Mouse (Mus musculus): ENCODE data around the gene Suv39h1. TPM values are rescaled to one million over a fixed set of nuclear protein-coding genes. Genes with fewer than 3 reads are reported as not detected.
"Not testable (repeated sequence)": the region's sequence is repeated elsewhere in the genome, so short reads cannot be mapped to it uniquely, and the experiment has no call there.

The Suv39h1 gene
- polyA plus RNA-seq, 2 experiments, result 28.4 to 31.3 TPM

GRCm38 (mm10) chrX:8102213-8102668 lies 27.7 kb upstream of the Suv39h1 start:
- Histone ChIP-seq H3K27me3 (ENCODE audit: control insufficient read depth, insufficient read depth, low read length) (no peaks in the 10 kb centered on the region), H3K4me3 (ENCODE audit: insufficient read depth in 1 of 2, low read depth in 2 of 2, low read length in 2 of 2) (no peak overlapping the region), H3K4me1 (replicated peaks; ENCODE audit: control insufficient read depth in 2 of 2, insufficient read depth in 2 of 2, low read length in 1 of 2) (peaks cover 0 to 27% of the 10 kb centered on the region in 2 experiments; a peak in 3 of 4 replicates), H3K27ac (peak overlapping the region; percentile 65), H3K36me3 (replicated peaks; ENCODE audit: control insufficient read depth, insufficient read depth, low read depth) (no peaks in the 10 kb centered on the region), H3K4me2 (ENCODE audit: low read depth) (peak overlapping the region; percentile 51), H3K9ac (replicated peaks) (no peak overlapping the region; the same call in 1 of the 2 replicates), H3K9me3 (ENCODE audit: control insufficient read depth, low read length) (no peaks in the 10 kb centered on the region)
- ATAC-seq (ENCODE audit: insufficient read depth), result peak; percentile 90
- 20% methylated on average over 7 of the region's 7 CpGs for WGBS (ENCODE audit: insufficient replicate concordance)
- peak; percentile 67 to 79 (median 74) for DNase-seq (ENCODE audit: low read depth in 3 of 3, low spot score in 3 of 3)
- TF ChIP-seq EP300 (IDR thresholded peaks at IDR 0.05; ENCODE audit: low read depth) (peak; percentile 89), CTCF (IDR thresholded peaks at IDR 0.05; ENCODE audit: low read depth) (no peak)

- Histone ChIP-seq H3K36me3 (replicated peaks; ENCODE audit: control insufficient read depth, insufficient read depth, low read depth) (no peaks in the 10 kb centered on the region), H3K4me2 (ENCODE audit: low read depth) (no peak overlapping the region), H3K9me3 (ENCODE audit: control insufficient read depth, low read length) (no peaks in the 10 kb centered on the region), H3K4me3 (ENCODE audit: insufficient read depth in 1 of 2, low read depth in 2 of 2, low read length in 2 of 2) (no peak overlapping the region), H3K9ac (replicated peaks) (no peak overlapping the region), H3K4me1 (replicated peaks; ENCODE audit: control insufficient read depth in 2 of 2, insufficient read depth in 2 of 2, low read length in 1 of 2) (peaks cover 0 to 28% of the 10 kb centered on the region in 2 experiments; a peak in 3 of 4 replicates), H3K27ac (no peak overlapping the region), H3K27me3 (ENCODE audit: control insufficient read depth, insufficient read depth, low read length) (no peaks in the 10 kb centered on the region)
- 36% methylated on average over 3 of the region's 3 CpGs for WGBS (ENCODE audit: insufficient replicate concordance)
- no peak for DNase-seq (ENCODE audit: low read depth in 3 of 3, low spot score in 3 of 3)
- TF ChIP-seq CTCF (IDR thresholded peaks at IDR 0.05; ENCODE audit: low read depth) (peak; percentile 39), EP300 (IDR thresholded peaks at IDR 0.05; ENCODE audit: low read depth) (no peak)
- ATAC-seq (ENCODE audit: insufficient read depth), result no peak
Measured at GRCm38 (mm10) chrX:8101017-8101416, 26.5 kb upstream of the Suv39h1 start.

GRCm38 (mm10) chrX:8099435-8099834 lies 24.9 kb upstream of the Suv39h1 start:
- Histone ChIP-seq H3K4me2 (ENCODE audit: low read depth) (no peak overlapping the region), H3K9me3 (ENCODE audit: control insufficient read depth, low read length) (no peaks in the 10 kb centered on the region), H3K4me3 (ENCODE audit: insufficient read depth in 1 of 2, low read depth in 2 of 2, low read length in 2 of 2) (no peak overlapping the region), H3K27ac (no peak overlapping the region), H3K27me3 (ENCODE audit: control insufficient read depth, insufficient read depth, low read length) (no peaks in the 10 kb centered on the region), H3K4me1 (replicated peaks; ENCODE audit: control insufficient read depth in 2 of 2, insufficient read depth in 2 of 2, low read length in 1 of 2) (peaks cover 0 to 29% of the 10 kb centered on the region in 2 experiments; a peak in 3 of 4 replicates), H3K36me3 (replicated peaks; ENCODE audit: control insufficient read depth, insufficient read depth, low read depth) (no peaks in the 10 kb centered on the region), H3K9ac (replicated peaks) (no peak overlapping the region)
- no peak for DNase-seq (ENCODE audit: low read depth in 3 of 3, low spot score in 3 of 3)
- WGBS (ENCODE audit: insufficient replicate concordance), result 21% methylated on average over 4 of the region's 4 CpGs
- TF ChIP-seq EP300 (IDR thresholded peaks at IDR 0.05; ENCODE audit: low read depth), result no peak
- TF ChIP-seq CTCF (IDR thresholded peaks at IDR 0.05; ENCODE audit: low read depth), result no peak
- ATAC-seq (ENCODE audit: insufficient read depth), result no peak

- Histone ChIP-seq H3K27me3 (ENCODE audit: control insufficient read depth, insufficient read depth, low read length) (no peaks in the 10 kb centered on the region), H3K4me3 (ENCODE audit: insufficient read depth in 1 of 2, low read depth in 2 of 2, low read length in 2 of 2) (peak overlapping the region; percentile 47 to 63), H3K27ac (peak overlapping the region; percentile 69), H3K9ac (replicated peaks) (peak overlapping the region; percentile 57), H3K36me3 (replicated peaks; ENCODE audit: control insufficient read depth, insufficient read depth, low read depth) (no peaks in the 10 kb centered on the region), H3K4me1 (replicated peaks; ENCODE audit: control insufficient read depth in 2 of 2, insufficient read depth in 2 of 2, low read length in 1 of 2) (peaks cover 0 to 24% of the 10 kb centered on the region in 2 experiments; a peak in 3 of 4 replicates), H3K9me3 (ENCODE audit: control insufficient read depth, low read length) (no peaks in the 10 kb centered on the region), H3K4me2 (ENCODE audit: low read depth) (peak overlapping the region; percentile 66)
- 12% methylated on average over 19 of the region's 19 CpGs for WGBS (ENCODE audit: insufficient replicate concordance)
- ATAC-seq (ENCODE audit: insufficient read depth) (peak; percentile 95), DNase-seq (ENCODE audit: low read depth in 3 of 3, low spot score in 3 of 3) (peak; percentile 92 to 94 (median 93))
- TF ChIP-seq CTCF (IDR thresholded peaks at IDR 0.05; ENCODE audit: low read depth) (no peak), EP300 (IDR thresholded peaks at IDR 0.05; ENCODE audit: low read depth) (no peak)
Measured at GRCm38 (mm10) chrX:8096787-8097242, 22.3 kb upstream of the Suv39h1 start.

- not testable (repeated sequence) for H3K9me3 ChIP-seq (ENCODE audit: control insufficient read depth, low read length); DNase-seq (ENCODE audit: low read depth in 3 of 3, low spot score in 3 of 3); H3K27me3 ChIP-seq (ENCODE audit: control insufficient read depth, insufficient read depth, low read length); H3K36me3 ChIP-seq (replicated peaks; ENCODE audit: control insufficient read depth, insufficient read depth, low read depth); H3K27ac ChIP-seq
- peaks cover 0 to 18% of the 10 kb centered on the region in 2 experiments; a peak in 2 of 4 replicates for H3K4me1 ChIP-seq (replicated peaks; ENCODE audit: control insufficient read depth in 2 of 2, insufficient read depth in 2 of 2, low read length in 1 of 2)
- H3K4me3 ChIP-seq (ENCODE audit: insufficient read depth in 1 of 2, low read depth in 2 of 2, low read length in 2 of 2), result peak overlapping the region; percentile 38 to 45
- peak; percentile 89 for ATAC-seq (ENCODE audit: insufficient read depth)
- H3K4me2 ChIP-seq (ENCODE audit: low read depth), result peak overlapping the region; percentile 67
- 8% methylated on average over 8 of the region's 48 CpGs for WGBS (ENCODE audit: insufficient replicate concordance)
- H3K9ac ChIP-seq (replicated peaks), result peak overlapping the region; percentile 40; the same call in 1 of the 2 replicates
Measured at GRCm38 (mm10) chrX:8096068-8096786, 21.7 kb upstream of the Suv39h1 start.

Measured in liver, embryonic 14.5 days (tissue).